Mouse (Mus musculus) ovary, postnatal 10 days (tissue): ENCODE data around the gene Gpr82.

ENCODE experiments used
- DNase-seq: peaks from one replicate; pipeline ENCODE4 v3.0.0; 2022; ENCODE audit warnings: low spot score

Gpr82 gene

GRCm38 (mm10) chrX:13700681-13701080 lies 39.5 kb downstream of the Gpr82 start:
- no peak for DNase-seq

GRCm38 (mm10) chrX:13705051-13705450 lies 43.9 kb downstream of the Gpr82 start:
- DNase-seq: no peak

GRCm38 (mm10) chrX:13710174-13710573 lies 49.0 kb downstream of the Gpr82 start:
- no peak for DNase-seq
